Mouse (Mus musculus): ENCODE data around the gene Me1. TPM values are rescaled to one million over a fixed set of nuclear protein-coding genes. Genes with fewer than 3 reads are reported as not detected.

Me1 gene
- polyA plus RNA-seq, 1 experiment from 2014 or later: 34.3 TPM

DNA sequence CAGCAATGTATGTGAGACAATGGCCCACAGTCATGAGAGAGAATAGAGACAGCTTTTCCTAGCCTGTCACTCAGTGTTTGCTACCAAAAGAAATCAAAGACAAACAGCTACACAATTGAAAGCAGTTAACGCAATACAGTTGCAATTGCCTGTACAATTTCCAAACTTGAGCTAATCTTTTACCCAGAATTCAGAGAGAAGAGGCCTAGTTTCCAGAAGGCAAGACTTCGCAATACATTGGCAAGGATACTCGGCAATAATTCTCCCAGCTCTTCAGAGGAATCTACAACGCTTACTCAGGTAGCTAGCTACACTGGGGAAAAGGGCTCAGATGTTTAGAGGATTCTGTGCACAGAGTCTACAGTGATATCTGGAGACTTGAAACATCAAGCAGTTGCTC is 52.3 kb downstream of the Me1 start:
- H3K9me3 ChIP-seq (replicated peaks; ENCODE audit: control insufficient read depth, low read length): no peaks in the 10 kb centered on the region
- no peaks in the 10 kb centered on the region for H3K36me3 ChIP-seq (ENCODE audit: control insufficient read depth, insufficient read depth, low read length)
- no peak overlapping the region for H3K27ac ChIP-seq (ENCODE audit: low read depth, low read length)
- no peak overlapping the region for H3K9ac ChIP-seq (ENCODE audit: low read depth, low read length)
- no peak overlapping the region for H3K4me2 ChIP-seq
- no peaks in the 10 kb centered on the region for H3K4me1 ChIP-seq (ENCODE audit: control insufficient read depth, insufficient read depth, low read length)
- 86% methylated on average over 4 of the region's 4 CpGs for WGBS (ENCODE audit: insufficient replicate concordance)
- no peak for ATAC-seq (replicated peaks; ENCODE audit: insufficient number of reproducible peaks, low FRiP score, low TSS enrichment)
- no peaks in the 10 kb centered on the region for H3K27me3 ChIP-seq (ENCODE audit: control insufficient read depth, insufficient read depth, low read length)
- no peak overlapping the region for H3K4me3 ChIP-seq (ENCODE audit: low read depth, low read length)

DNA sequence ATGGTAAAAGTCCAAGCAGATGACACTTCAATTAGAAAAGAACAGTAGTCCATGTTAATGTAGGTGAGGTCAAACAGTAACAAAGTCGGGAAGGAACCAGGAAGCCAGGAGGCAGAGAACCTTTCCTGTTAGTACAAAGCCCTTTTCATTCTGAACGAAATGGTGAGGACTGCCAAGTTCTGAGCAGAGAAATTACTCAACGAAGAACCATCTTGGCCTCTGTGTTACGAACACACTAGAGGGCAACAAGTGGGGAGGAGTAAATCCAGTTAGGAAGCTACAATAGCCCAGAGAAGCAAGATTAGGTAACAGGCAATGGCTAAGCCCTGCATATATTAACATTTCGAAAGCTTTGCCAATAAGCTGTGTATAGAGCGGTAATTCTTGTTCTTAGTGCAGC is 57.0 kb downstream of the Me1 start:
- H3K27ac ChIP-seq (ENCODE audit: low read depth, low read length): no peak overlapping the region
- no peaks in the 10 kb centered on the region for H3K36me3 ChIP-seq (ENCODE audit: control insufficient read depth, insufficient read depth, low read length)
- no peak overlapping the region for H3K4me3 ChIP-seq (ENCODE audit: low read depth, low read length)
- no peak overlapping the region for H3K9ac ChIP-seq (ENCODE audit: low read depth, low read length)
- WGBS (ENCODE audit: insufficient replicate concordance): 75% methylated on average over 6 of the region's 6 CpGs
- no peaks in the 10 kb centered on the region for H3K27me3 ChIP-seq (ENCODE audit: control insufficient read depth, insufficient read depth, low read length)
- no peaks in the 10 kb centered on the region for H3K9me3 ChIP-seq (replicated peaks; ENCODE audit: control insufficient read depth, low read length)
- H3K4me2 ChIP-seq: no peak overlapping the region
- ATAC-seq (replicated peaks; ENCODE audit: insufficient number of reproducible peaks, low FRiP score, low TSS enrichment): no peak
- H3K4me1 ChIP-seq (ENCODE audit: control insufficient read depth, insufficient read depth, low read length): no peaks in the 10 kb centered on the region

DNA sequence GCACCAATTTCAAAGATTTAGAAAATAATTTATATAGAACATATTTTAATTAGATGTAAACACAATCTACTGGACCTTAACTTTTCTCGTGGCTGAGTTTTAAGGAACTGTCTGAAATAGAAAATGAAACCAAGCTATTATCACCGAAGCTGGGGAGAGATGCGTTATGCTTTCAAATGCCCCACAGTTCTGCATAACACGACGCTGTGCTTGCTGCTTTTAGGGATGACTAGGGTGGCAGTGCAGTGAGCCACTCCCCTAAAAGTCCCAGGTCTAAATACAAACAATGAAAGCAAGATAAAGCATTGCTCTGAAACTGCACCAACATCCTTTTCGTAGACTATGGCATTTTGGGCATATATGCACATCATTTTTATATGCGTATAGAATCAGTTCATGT is 64.6 kb downstream of the Me1 start:
- no peaks in the 10 kb centered on the region for H3K9me3 ChIP-seq (replicated peaks; ENCODE audit: control insufficient read depth, low read length)
- 78% methylated on average over 7 of the region's 7 CpGs for WGBS (ENCODE audit: insufficient replicate concordance)
- H3K36me3 ChIP-seq (ENCODE audit: control insufficient read depth, insufficient read depth, low read length): no peaks in the 10 kb centered on the region
- ATAC-seq (replicated peaks; ENCODE audit: insufficient number of reproducible peaks, low FRiP score, low TSS enrichment): no peak
- peaks cover 5% of the 10 kb centered on the region for H3K4me1 ChIP-seq (ENCODE audit: control insufficient read depth, insufficient read depth, low read length)
- H3K27me3 ChIP-seq (ENCODE audit: control insufficient read depth, insufficient read depth, low read length): no peaks in the 10 kb centered on the region
- H3K9ac ChIP-seq (ENCODE audit: low read depth, low read length): no peak overlapping the region
- H3K4me2 ChIP-seq: no peak overlapping the region
- H3K27ac ChIP-seq (ENCODE audit: low read depth, low read length): no peak overlapping the region
- no peak overlapping the region for H3K4me3 ChIP-seq (ENCODE audit: low read depth, low read length)

GRCm38 (mm10) chr9:86630352-86630931 is 65.3 kb downstream of the Me1 start:
- Histone ChIP-seq H3K27ac (ENCODE audit: low read depth, low read length) (no peak overlapping the region), H3K9ac (ENCODE audit: low read depth, low read length) (no peak overlapping the region), H3K9me3 (replicated peaks; ENCODE audit: control insufficient read depth, low read length) (no peaks in the 10 kb centered on the region), H3K4me3 (ENCODE audit: low read depth, low read length) (no peak overlapping the region), H3K4me2 (no peak overlapping the region), H3K27me3 (ENCODE audit: control insufficient read depth, insufficient read depth, low read length) (no peaks in the 10 kb centered on the region), H3K36me3 (ENCODE audit: control insufficient read depth, insufficient read depth, low read length) (no peaks in the 10 kb centered on the region), H3K4me1 (ENCODE audit: control insufficient read depth, insufficient read depth, low read length) (peaks cover 5% of the 10 kb centered on the region)
- 71% methylated on average over 5 of the region's 5 CpGs for WGBS (ENCODE audit: insufficient replicate concordance)
- no peak for ATAC-seq (replicated peaks; ENCODE audit: insufficient number of reproducible peaks, low FRiP score, low TSS enrichment)

- Histone ChIP-seq H3K27ac (ENCODE audit: low read depth, low read length) (no peak overlapping the region), H3K36me3 (ENCODE audit: control insufficient read depth, insufficient read depth, low read length) (no peaks in the 10 kb centered on the region), H3K27me3 (ENCODE audit: control insufficient read depth, insufficient read depth, low read length) (no peaks in the 10 kb centered on the region), H3K4me2 (no peak overlapping the region), H3K9ac (ENCODE audit: low read depth, low read length) (no peak overlapping the region), H3K9me3 (replicated peaks; ENCODE audit: control insufficient read depth, low read length) (no peaks in the 10 kb centered on the region), H3K4me1 (ENCODE audit: control insufficient read depth, insufficient read depth, low read length) (peaks cover 5% of the 10 kb centered on the region), H3K4me3 (ENCODE audit: low read depth, low read length) (no peak overlapping the region)
- ATAC-seq (replicated peaks; ENCODE audit: insufficient number of reproducible peaks, low FRiP score, low TSS enrichment): no peak
- 69% methylated on average over 6 of the region's 6 CpGs for WGBS (ENCODE audit: insufficient replicate concordance)
Observed at GRCm38 (mm10) chr9:86629379-86629778, 66.4 kb downstream of the Me1 start.

DNA sequence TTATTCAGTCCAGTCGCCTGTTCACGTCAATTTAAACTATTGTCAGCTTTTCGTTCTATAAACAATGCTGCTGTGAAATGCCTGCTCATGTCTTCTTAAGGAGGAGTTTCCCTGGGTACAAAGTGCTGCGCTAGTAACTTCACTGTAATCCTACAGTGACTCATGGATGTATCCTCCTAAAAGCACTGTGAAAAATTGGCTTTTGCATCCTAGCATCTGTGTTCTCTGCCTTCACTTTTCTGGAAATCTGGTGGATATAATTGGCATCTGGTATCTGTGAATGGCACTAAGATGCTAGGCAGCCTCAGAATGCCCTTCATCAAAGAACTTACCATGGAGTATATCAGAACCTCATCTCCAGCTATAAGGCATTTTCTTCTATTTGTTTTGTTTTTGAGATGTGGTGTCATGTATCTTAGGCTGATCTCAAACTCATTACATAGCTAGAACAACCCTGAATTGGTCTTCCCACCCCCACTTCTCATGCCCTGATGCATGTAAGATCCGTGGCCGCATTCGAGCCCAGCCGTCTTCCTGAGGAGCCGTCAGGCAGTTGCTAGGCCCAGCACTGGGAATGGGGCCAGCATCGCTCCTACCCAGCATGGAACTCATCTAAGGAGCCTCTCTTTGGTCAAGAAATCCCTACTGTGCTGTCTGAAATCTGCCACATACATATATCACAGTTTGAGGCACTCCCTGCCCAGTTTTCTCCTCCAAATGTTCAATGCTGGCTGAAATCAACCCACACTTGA is 67.8 kb downstream of the Me1 start:
- ATAC-seq (replicated peaks; ENCODE audit: insufficient number of reproducible peaks, low FRiP score, low TSS enrichment): no peak

DNA sequence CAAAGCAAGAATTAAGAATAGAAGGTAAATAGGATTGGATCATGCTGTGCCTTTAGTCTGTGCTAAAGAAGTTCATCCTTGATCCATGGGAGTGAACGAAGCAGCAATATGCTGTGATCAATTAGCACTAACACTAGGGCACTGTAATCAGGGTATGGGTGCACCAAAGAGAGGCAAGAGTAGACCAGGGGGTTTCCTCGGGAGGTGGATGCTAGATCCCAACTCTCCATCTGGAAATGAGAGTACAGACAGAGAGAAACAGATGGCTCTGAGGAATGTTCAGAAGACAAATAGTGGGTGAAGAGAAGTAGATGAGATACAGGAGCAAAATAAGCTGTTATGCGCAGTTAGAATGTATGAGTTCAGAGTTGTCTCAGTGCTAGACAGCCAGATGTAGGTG is 68.8 kb downstream of the Me1 start:
- Histone ChIP-seq H3K27me3 (ENCODE audit: control insufficient read depth, insufficient read depth, low read length) (no peaks in the 10 kb centered on the region), H3K27ac (ENCODE audit: low read depth, low read length) (no peak overlapping the region), H3K9me3 (replicated peaks; ENCODE audit: control insufficient read depth, low read length) (no peaks in the 10 kb centered on the region), H3K4me2 (no peak overlapping the region), H3K9ac (ENCODE audit: low read depth, low read length) (no peak overlapping the region), H3K36me3 (ENCODE audit: control insufficient read depth, insufficient read depth, low read length) (no peaks in the 10 kb centered on the region), H3K4me1 (ENCODE audit: control insufficient read depth, insufficient read depth, low read length) (peaks cover 5% of the 10 kb centered on the region), H3K4me3 (ENCODE audit: low read depth, low read length) (no peak overlapping the region)
- WGBS (ENCODE audit: insufficient replicate concordance): 76% methylated on average over 3 of the region's 3 CpGs
- ATAC-seq (replicated peaks; ENCODE audit: insufficient number of reproducible peaks, low FRiP score, low TSS enrichment): no peak

More for the DNA sequence above, 67.8 kb downstream of the Me1 start:
- Histone ChIP-seq H3K9me3 (replicated peaks; ENCODE audit: control insufficient read depth, low read length) (no peaks in the 10 kb centered on the region), H3K4me2 (no peak overlapping the region), H3K36me3 (ENCODE audit: control insufficient read depth, insufficient read depth, low read length) (no peaks in the 10 kb centered on the region), H3K4me3 (ENCODE audit: low read depth, low read length) (no peak overlapping the region), H3K27ac (ENCODE audit: low read depth, low read length) (no peak overlapping the region), H3K27me3 (ENCODE audit: control insufficient read depth, insufficient read depth, low read length) (no peaks in the 10 kb centered on the region), H3K4me1 (ENCODE audit: control insufficient read depth, insufficient read depth, low read length) (peaks cover 5% of the 10 kb centered on the region), H3K9ac (ENCODE audit: low read depth, low read length) (no peak overlapping the region)
- WGBS (ENCODE audit: insufficient replicate concordance): 82% methylated on average over 10 of the region's 10 CpGs

DNA sequence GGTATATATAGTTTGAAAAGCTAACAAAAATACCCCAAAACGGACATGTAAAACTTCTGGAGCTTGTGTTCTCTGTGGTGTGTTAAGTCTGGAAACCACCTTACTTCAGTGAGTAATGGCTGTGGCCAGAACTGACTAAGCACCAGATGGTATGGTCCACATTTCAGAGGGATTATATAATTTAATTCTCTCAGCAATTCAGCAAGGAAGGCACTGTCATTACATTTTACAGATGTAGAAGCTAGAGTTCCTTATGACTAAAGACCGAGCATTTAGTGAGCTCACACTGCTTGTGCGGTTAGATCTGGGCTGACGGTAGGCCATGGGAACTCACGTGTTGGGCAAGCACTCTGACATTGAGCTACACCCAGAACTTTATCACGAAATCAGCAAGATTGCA is 71.0 kb downstream of the Me1 start:
- no peaks in the 10 kb centered on the region for H3K9me3 ChIP-seq (replicated peaks; ENCODE audit: control insufficient read depth, low read length)
- H3K9ac ChIP-seq (ENCODE audit: low read depth, low read length): no peak overlapping the region
- WGBS (ENCODE audit: insufficient replicate concordance): 87% methylated on average over 6 of the region's 6 CpGs
- H3K4me1 ChIP-seq (ENCODE audit: control insufficient read depth, insufficient read depth, low read length): peaks cover 1% of the 10 kb centered on the region; the same call in 1 of the 2 replicates
- H3K36me3 ChIP-seq (ENCODE audit: control insufficient read depth, insufficient read depth, low read length): no peaks in the 10 kb centered on the region
- H3K4me2 ChIP-seq: no peak overlapping the region
- H3K27ac ChIP-seq (ENCODE audit: low read depth, low read length): no peak overlapping the region
- no peak for ATAC-seq (replicated peaks; ENCODE audit: insufficient number of reproducible peaks, low FRiP score, low TSS enrichment)
- no peaks in the 10 kb centered on the region for H3K27me3 ChIP-seq (ENCODE audit: control insufficient read depth, insufficient read depth, low read length)
- no peak overlapping the region for H3K4me3 ChIP-seq (ENCODE audit: low read depth, low read length)

DNA sequence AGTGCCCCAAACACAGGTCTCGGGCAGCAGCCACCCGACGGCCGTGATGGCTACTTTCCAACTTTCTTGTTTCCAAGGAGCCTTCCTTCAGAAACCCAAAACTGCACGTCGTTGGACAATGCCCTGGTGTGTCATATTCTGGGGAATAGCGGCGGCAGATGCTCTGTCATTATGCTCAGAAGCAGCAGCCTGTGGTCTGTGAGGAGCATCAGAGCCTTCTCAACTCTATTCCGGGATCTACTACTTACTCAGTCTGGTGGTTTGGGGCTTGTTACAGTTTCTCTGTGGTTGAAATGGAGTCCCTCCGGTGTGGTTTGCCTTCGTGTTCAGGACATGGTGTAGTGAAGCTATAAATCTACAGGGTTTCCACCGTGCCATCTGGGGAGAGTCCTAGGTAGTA is 71.7 kb downstream of the Me1 start:
- Histone ChIP-seq H3K9me3 (replicated peaks; ENCODE audit: control insufficient read depth, low read length) (no peaks in the 10 kb centered on the region), H3K9ac (ENCODE audit: low read depth, low read length) (no peak overlapping the region), H3K27me3 (ENCODE audit: control insufficient read depth, insufficient read depth, low read length) (no peaks in the 10 kb centered on the region), H3K4me1 (ENCODE audit: control insufficient read depth, insufficient read depth, low read length) (no peaks in the 10 kb centered on the region), H3K4me2 (no peak overlapping the region), H3K36me3 (ENCODE audit: control insufficient read depth, insufficient read depth, low read length) (no peaks in the 10 kb centered on the region), H3K4me3 (ENCODE audit: low read depth, low read length) (no peak overlapping the region), H3K27ac (ENCODE audit: low read depth, low read length) (no peak overlapping the region)
- WGBS (ENCODE audit: insufficient replicate concordance): 86% methylated on average over 12 of the region's 12 CpGs
- no peak for ATAC-seq (replicated peaks; ENCODE audit: insufficient number of reproducible peaks, low FRiP score, low TSS enrichment)
